Mouse (Mus musculus): ENCODE measurements at regions not wholly inside any gene's neighbourhood (a gene's known extent, or its start where the extent isn't known, plus 50 kb on each side); places are given as distances from the start of the nearest gene placed in this dataset.

- DNase-seq (ENCODE audit: low spot score in 2 of 2): no peak
Observed at GRCm38 (mm10) chr8:89766387-89766786, 581.8 kb downstream of the Tox3 start.

GRCm38 (mm10) chr8:89759531-89759930 is 588.6 kb downstream of the Tox3 start:
- DNase-seq (ENCODE audit: low spot score in 2 of 2): no peak

DNA sequence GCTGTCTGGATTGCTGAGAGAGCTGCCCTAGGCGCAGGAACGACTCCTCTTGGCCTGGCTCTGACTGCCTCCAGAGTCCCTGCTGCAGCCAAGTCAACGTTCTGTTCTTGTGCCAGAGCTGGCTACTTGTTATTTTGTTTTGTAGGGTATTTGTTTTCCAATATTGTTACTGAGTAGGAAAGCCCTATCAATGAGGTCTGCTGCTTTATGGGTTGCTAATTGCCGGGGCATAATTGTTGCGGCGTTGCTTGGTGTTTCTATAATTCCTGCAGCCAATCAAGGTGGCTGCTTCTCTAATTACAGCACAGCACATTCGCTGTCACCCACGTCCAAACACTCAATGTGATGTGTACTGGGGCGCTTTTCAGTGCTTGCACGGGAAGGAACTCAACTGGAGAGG is 589.4 kb downstream of the Tox3 start:
- DNase-seq (ENCODE audit: low spot score in 2 of 2): no peak

GRCm38 (mm10) chr8:89755951-89756350 is 592.2 kb downstream of the Tox3 start:
- DNase-seq (ENCODE audit: low spot score in 2 of 2): no peak

- DNase-seq (ENCODE audit: low spot score in 2 of 2): no peak
Observed at GRCm38 (mm10) chr8:89751201-89751600, 596.9 kb downstream of the Tox3 start.

GRCm38 (mm10) chr8:89747726-89748125 is 600.4 kb downstream of the Tox3 start:
- no peak for DNase-seq (ENCODE audit: low spot score in 2 of 2)

GRCm38 (mm10) chr8:89744267-89745028 is 603.7 kb downstream of the Tox3 start:
- DNase-seq (ENCODE audit: low spot score in 2 of 2): no peak

GRCm38 (mm10) chr8:89738657-89739056 is 609.5 kb downstream of the Tox3 start:
- DNase-seq (ENCODE audit: low spot score in 2 of 2): no peak

- DNase-seq (ENCODE audit: low spot score in 2 of 2): no peak
Observed at GRCm38 (mm10) chr8:89737636-89738035, 610.5 kb downstream of the Tox3 start.

GRCm38 (mm10) chr8:89727252-89727651 is 620.9 kb downstream of the Tox3 start:
- DNase-seq (ENCODE audit: low spot score in 2 of 2): no peak

- DNase-seq (ENCODE audit: low spot score in 2 of 2): no peak
Observed at GRCm38 (mm10) chr8:89721684-89722305, 626.3 kb downstream of the Tox3 start.

GRCm38 (mm10) chr8:89713880-89714279 is 634.3 kb downstream of the Tox3 start:
- no peak for DNase-seq (ENCODE audit: low spot score in 2 of 2)

- no peak for DNase-seq (ENCODE audit: low spot score in 2 of 2)
Observed at GRCm38 (mm10) chr8:89707341-89707928, 640.7 kb downstream of the Tox3 start.

GRCm38 (mm10) chr8:89685696-89686095 is 641.7 kb upstream of the Sall1 start:
- DNase-seq (ENCODE audit: low spot score in 2 of 2): no peak

- no peak for DNase-seq (ENCODE audit: low spot score in 2 of 2)
Observed at GRCm38 (mm10) chr8:89680937-89681336, 637.0 kb upstream of the Sall1 start.

- no peak for DNase-seq (ENCODE audit: low spot score in 2 of 2)
Observed at GRCm38 (mm10) chr8:89680341-89680740, 636.4 kb upstream of the Sall1 start.

DNA sequence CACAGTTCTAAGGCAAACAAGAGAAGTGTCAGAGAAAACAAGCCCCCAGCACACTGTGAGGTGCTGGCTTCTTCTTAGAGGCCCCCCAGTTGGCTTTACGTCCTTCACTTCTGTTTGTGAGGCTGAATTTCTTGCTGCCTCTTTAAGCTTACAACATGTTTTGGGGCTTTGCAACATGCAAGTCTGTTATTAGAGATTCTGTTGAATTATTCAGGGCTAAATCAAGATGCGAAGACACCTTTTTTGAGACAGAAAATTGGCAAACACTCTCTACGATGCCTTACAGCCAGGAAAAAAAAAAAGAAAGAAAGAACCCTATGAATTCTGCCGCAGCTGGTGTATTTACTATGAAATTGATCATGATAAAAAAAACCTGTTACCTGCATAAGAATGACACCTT is 635.6 kb upstream of the Sall1 start:
- DNase-seq (ENCODE audit: low spot score in 2 of 2): no peak

DNA sequence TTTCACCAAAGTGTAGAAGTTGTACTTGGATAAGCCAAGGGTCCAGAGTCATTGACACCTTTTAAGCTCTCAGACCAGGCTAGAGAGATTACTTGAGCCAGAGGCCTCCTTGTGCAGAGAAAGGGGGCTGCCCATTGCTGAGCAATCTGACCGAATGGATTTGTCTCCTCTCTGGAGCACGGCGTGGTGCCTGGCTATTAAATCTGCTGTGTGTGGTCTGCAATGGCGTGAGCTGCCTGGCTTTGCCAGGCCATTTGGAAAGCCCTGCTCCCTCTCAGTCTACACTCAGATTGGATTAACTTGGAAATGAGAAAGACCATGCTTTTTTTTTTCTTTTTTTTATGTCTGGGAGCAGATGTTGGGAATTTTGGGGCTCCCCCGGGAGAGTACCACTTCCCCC is 633.3 kb upstream of the Sall1 start:
- no peak for DNase-seq (ENCODE audit: low spot score in 2 of 2)

DNA sequence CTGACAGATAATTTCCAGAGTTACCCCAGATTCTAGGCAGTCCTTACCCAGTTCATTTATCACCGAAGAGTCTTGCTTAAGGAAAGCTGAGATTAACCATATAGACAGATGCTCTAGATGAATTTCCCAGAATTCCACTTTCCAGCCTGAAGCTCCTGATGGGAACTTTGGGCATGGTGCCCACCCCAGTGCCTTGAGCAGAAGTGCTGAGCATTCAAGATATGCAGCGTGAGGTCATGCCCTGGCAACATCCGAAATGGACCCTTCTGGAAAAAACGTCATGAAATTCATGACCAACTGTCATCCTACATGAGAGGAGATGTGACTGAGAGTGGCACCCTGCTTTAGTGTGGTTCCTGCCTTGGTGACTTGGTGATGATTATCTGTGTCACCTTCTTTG is 629.9 kb upstream of the Sall1 start:
- DNase-seq (ENCODE audit: low spot score in 2 of 2): no peak

GRCm38 (mm10) chr8:89672631-89673030 is 628.7 kb upstream of the Sall1 start:
- no peak for DNase-seq (ENCODE audit: low spot score in 2 of 2)

DNA sequence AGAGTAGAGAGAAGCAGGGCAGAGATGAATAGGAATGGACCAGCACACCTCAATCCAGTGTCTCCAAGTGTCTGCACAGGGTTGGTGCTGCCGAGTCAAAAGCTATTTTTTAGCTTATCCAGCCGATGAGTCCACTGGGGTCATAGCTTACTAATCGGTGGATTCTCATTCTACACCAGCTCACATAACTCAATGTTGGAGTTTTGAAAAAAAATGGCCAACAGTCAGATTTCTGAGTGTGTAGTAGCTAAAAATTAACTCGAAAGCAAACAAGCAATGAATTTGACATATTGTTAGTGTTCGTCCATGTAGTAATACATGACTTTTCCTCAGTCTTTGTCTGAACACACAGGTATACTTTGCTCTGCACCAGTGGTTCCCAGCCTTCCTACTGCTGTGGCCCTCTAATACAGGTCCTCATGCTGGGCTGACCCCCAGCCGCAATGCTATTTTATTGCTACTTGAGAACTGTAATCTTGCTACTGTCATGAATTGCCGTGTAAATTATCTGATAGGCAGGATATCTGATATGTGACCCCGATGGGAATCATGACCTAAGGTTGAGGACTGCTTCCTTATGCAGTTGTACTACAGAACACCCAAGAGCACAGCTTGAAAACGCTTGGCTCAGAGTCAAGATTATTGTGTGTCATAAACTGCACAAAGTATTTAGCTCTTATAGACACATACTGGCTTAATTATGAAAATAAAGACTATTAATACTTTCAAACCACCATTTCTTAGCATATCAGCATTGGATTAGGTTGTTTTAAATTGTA is 621.1 kb upstream of the Sall1 start:
- no peak for DNase-seq (ENCODE audit: low spot score in 2 of 2)

GRCm38 (mm10) chr8:89663859-89664258 is 619.9 kb upstream of the Sall1 start:
- no peak for DNase-seq (ENCODE audit: low spot score in 2 of 2)
